Mouse (Mus musculus): Measurements from ENCODE around the gene Cdc42se1. TPM values are rescaled to one million over a fixed set of nuclear protein-coding genes. Genes with fewer than 3 reads are reported as not detected.

The Cdc42se1 gene
- polyA plus RNA-seq, 1 experiment from 2014 or later: 104 TPM

DNA sequence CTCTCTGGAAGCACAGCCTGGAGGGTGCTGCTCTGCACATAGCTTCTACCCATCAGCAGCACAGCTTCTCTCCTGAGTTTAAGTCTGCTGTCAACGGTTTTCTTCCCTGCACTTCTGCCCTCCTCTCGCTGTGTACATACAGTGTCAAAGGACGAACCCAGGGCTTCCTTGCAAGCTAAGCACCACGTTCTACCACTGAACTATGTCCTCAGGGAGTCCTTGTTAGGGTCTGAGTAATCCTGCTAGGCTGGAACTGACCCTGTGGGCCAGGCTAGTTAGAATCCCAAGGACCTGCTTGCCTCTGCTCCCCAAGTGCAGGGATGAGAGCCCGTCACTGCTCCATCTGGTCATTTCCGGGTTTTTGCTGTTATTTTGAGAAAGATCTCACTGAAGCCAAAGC is 41.6 kb upstream of the Cdc42se1 start:
- H3K27ac ChIP-seq (ENCODE audit: low read length): no peak overlapping the region
- no peak overlapping the region for H3K4me2 ChIP-seq (replicated peaks; ENCODE audit: low read depth, low read length)
- TF ChIP-seq CTCF (IDR thresholded peaks at IDR 0.05) (no peak), EP300 (IDR thresholded peaks at IDR 0.05) (no peak)
- no peaks in the 10 kb centered on the region for H3K4me1 ChIP-seq (ENCODE audit: insufficient read depth, low read depth, low read length)
- WGBS: 70% methylated on average over 6 of the region's 6 CpGs
- H3K27me3 ChIP-seq (replicated peaks; ENCODE audit: insufficient read depth, low read length): no peaks in the 10 kb centered on the region
- no peak overlapping the region for H3K9ac ChIP-seq (replicated peaks; ENCODE audit: low read depth)
- DNase-seq (ENCODE audit: low spot score): no peak
- ATAC-seq: no peak
- H3K9me3 ChIP-seq (ENCODE audit: low read length): no peaks in the 10 kb centered on the region
- peaks cover 29% of the 10 kb centered on the region for H3K36me3 ChIP-seq (ENCODE audit: insufficient read depth, low read length)
- H3K4me3 ChIP-seq (ENCODE audit: low read depth, low read length): no peak overlapping the region

DNA sequence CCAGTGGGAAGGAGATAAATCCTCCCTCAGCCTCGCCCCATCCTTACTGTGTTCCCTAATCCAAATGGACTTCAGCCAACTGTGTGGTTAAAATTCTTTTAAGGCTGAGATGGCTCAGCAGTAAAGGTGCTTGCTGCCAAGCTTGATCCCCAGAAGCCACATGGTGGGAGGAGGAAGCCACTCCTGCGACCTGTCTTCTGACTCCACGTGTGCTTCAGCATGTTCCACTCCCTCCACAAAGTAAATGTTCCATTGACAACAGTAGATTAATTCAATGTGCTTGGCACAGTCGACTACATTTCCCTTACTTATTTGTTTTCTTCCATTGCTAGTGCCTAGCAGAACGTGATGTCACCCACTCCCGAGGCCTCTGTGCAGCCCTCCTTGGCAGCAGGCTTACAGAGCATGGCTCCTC is 33.8 kb upstream of the Cdc42se1 start:
- peaks cover 28% of the 10 kb centered on the region for H3K36me3 ChIP-seq (ENCODE audit: insufficient read depth, low read length)
- no peak overlapping the region for H3K9ac ChIP-seq (replicated peaks; ENCODE audit: low read depth)
- WGBS: 77% methylated on average over 6 of the region's 6 CpGs
- H3K4me1 ChIP-seq (ENCODE audit: insufficient read depth, low read depth, low read length): no peaks in the 10 kb centered on the region
- no peak overlapping the region for H3K4me2 ChIP-seq (replicated peaks; ENCODE audit: low read depth, low read length)
- H3K27me3 ChIP-seq (replicated peaks; ENCODE audit: insufficient read depth, low read length): no peaks in the 10 kb centered on the region
- H3K9me3 ChIP-seq (ENCODE audit: low read length): no peaks in the 10 kb centered on the region
- DNase-seq (ENCODE audit: low spot score) (no peak), ATAC-seq (no peak)
- TF ChIP-seq EP300 (IDR thresholded peaks at IDR 0.05) (no peak), CTCF (IDR thresholded peaks at IDR 0.05) (no peak)
- H3K27ac ChIP-seq (ENCODE audit: low read length): no peak overlapping the region
- no peak overlapping the region for H3K4me3 ChIP-seq (ENCODE audit: low read depth, low read length)

DNA sequence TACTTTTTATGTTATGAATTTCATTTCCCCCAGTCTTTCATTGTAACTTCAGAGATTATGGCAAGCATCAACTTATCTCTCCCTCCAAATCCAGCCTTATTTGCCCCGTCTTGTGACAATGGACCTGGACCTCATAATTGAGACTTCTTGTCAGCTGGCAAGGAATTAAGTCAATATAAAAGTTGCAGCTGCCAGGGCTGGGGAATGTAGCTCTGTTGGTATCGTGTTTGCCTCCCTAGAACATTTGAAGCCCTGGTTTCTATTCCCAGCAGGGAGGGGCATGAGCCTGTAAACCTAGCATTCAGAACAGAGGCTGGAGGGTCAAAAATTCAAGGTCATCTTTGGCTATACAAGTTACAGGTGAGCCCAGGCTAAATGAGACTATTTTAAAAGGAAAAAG is 32.8 kb upstream of the Cdc42se1 start:
- ATAC-seq: no peak
- TF ChIP-seq EP300 (IDR thresholded peaks at IDR 0.05) (no peak), CTCF (IDR thresholded peaks at IDR 0.05) (no peak)
- DNase-seq (ENCODE audit: low spot score): no peak
- Histone ChIP-seq H3K27me3 (replicated peaks; ENCODE audit: insufficient read depth, low read length) (no peaks in the 10 kb centered on the region), H3K27ac (ENCODE audit: low read length) (no peak overlapping the region), H3K9me3 (ENCODE audit: low read length) (no peaks in the 10 kb centered on the region), H3K4me1 (ENCODE audit: insufficient read depth, low read depth, low read length) (no peaks in the 10 kb centered on the region), H3K36me3 (ENCODE audit: insufficient read depth, low read length) (peaks cover 32% of the 10 kb centered on the region), H3K4me3 (ENCODE audit: low read depth, low read length) (no peak overlapping the region), H3K9ac (replicated peaks; ENCODE audit: low read depth) (no peak overlapping the region), H3K4me2 (replicated peaks; ENCODE audit: low read depth, low read length) (no peak overlapping the region)
- WGBS: 86% methylated on average over 2 of the region's 2 CpGs

DNA sequence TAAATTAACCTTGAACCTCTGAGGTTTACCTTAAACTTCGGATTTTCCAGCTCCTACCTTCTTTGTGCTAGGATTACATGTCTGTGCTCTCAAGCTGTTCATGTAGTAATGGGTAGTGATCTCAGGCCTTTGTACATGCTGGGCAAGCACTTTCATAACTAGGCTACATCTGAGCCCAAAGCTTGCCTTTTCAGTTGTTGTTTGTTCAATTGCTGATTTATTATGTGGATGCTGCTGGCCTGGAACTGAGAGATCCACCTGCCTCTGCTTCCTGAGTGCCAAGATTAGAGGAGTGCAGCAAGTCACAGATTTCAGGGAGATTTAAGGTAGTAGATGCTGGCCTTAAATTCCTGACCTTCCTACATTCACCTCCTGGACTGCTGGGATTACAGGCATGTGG is 29.4 kb upstream of the Cdc42se1 start:
- H3K9me3 ChIP-seq (ENCODE audit: low read length): no peaks in the 10 kb centered on the region
- WGBS: 71% methylated on average over 1 of the region's 1 CpGs
- TF ChIP-seq CTCF (IDR thresholded peaks at IDR 0.05) (no peak), EP300 (IDR thresholded peaks at IDR 0.05) (no peak)
- no peak for ATAC-seq
- no peak overlapping the region for H3K9ac ChIP-seq (replicated peaks; ENCODE audit: low read depth)
- H3K27me3 ChIP-seq (replicated peaks; ENCODE audit: insufficient read depth, low read length): no peaks in the 10 kb centered on the region
- no peak overlapping the region for H3K4me2 ChIP-seq (replicated peaks; ENCODE audit: low read depth, low read length)
- DNase-seq (ENCODE audit: low spot score): no peak
- H3K4me3 ChIP-seq (ENCODE audit: low read depth, low read length): no peak overlapping the region
- H3K27ac ChIP-seq (ENCODE audit: low read length): no peak overlapping the region
- no peaks in the 10 kb centered on the region for H3K4me1 ChIP-seq (ENCODE audit: insufficient read depth, low read depth, low read length)
- H3K36me3 ChIP-seq (ENCODE audit: insufficient read depth, low read length): peaks cover 56% of the 10 kb centered on the region

DNA sequence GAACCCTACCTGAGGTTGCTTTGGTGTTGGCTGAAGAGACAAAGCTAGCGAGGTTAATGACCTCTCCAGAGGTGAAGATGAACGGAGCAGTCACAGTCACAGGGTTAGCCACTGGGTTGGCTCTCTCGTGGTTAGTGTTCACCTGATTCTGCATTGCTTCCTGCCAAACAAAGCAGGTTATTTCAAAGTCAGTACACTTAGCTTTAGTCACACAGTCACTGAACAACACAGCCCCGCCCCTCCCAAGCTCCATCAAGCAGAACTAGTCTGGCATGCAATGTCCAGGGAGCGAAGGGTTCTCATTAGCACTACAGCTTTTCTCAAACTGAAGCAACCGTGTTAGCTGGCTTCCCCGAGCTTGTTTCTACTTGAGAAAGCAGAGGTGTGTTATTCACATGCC is 28.4 kb upstream of the Cdc42se1 start:
- Histone ChIP-seq H3K27ac (ENCODE audit: low read length) (no peak overlapping the region), H3K4me3 (ENCODE audit: low read depth, low read length) (no peak overlapping the region), H3K9me3 (ENCODE audit: low read length) (no peaks in the 10 kb centered on the region), H3K4me2 (replicated peaks; ENCODE audit: low read depth, low read length) (no peak overlapping the region), H3K9ac (replicated peaks; ENCODE audit: low read depth) (no peak overlapping the region), H3K4me1 (ENCODE audit: insufficient read depth, low read depth, low read length) (no peaks in the 10 kb centered on the region), H3K36me3 (ENCODE audit: insufficient read depth, low read length) (peaks cover 51% of the 10 kb centered on the region), H3K27me3 (replicated peaks; ENCODE audit: insufficient read depth, low read length) (no peaks in the 10 kb centered on the region)
- DNase-seq (ENCODE audit: low spot score) (no peak), ATAC-seq (no peak)
- TF ChIP-seq CTCF (IDR thresholded peaks at IDR 0.05) (no peak), EP300 (IDR thresholded peaks at IDR 0.05) (no peak)
- WGBS: 79% methylated on average over 7 of the region's 7 CpGs

DNA sequence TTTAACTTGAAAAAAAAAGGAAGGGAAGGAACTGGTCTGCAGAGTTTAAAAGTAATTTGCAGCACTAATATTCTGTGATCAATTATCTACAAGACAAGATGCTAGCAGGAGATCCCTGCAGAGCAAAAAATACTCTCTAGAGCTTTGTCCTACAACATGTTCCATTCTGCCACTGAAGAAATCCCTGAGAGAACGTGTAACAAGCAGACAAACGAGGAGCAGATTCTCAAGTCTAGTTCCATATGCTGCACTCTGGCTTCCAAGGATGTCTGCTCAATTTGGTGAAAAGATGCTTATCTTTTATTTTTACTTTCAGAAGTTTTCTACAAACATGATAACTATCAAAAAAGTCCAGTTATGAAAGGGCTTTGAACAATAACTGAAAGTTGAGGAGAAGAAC is 28.0 kb upstream of the Cdc42se1 start:
- 78% methylated on average over 2 of the region's 2 CpGs for WGBS

DNA sequence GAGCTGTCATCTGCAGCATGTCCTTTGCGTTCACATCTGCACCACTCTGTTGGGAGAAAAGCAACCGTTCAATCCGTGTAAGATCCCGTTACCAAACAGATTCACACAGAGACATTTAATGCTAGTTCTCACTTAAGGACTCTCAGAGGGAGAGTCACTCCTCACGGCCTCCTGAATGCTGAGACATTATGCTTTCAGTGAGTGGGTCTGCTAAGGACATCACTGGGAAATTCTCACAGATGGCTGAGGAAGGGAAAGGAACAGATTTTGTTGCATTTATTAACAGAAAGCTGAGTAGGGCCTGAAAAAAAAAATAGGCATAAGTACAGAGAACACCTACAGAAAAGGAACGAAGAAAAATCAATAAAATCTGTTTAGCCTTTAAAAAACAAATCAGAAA is 24.7 kb upstream of the Cdc42se1 start:
- Histone ChIP-seq H3K27ac (ENCODE audit: low read length) (no peak overlapping the region), H3K27me3 (replicated peaks; ENCODE audit: insufficient read depth, low read length) (no peaks in the 10 kb centered on the region), H3K4me1 (ENCODE audit: insufficient read depth, low read depth, low read length) (no peaks in the 10 kb centered on the region), H3K4me3 (ENCODE audit: low read depth, low read length) (no peak overlapping the region), H3K9ac (replicated peaks; ENCODE audit: low read depth) (no peak overlapping the region), H3K4me2 (replicated peaks; ENCODE audit: low read depth, low read length) (no peak overlapping the region), H3K36me3 (ENCODE audit: insufficient read depth, low read length) (peaks cover 53% of the 10 kb centered on the region), H3K9me3 (ENCODE audit: low read length) (no peaks in the 10 kb centered on the region)
- DNase-seq (ENCODE audit: low spot score): no peak
- WGBS: 92% methylated on average over 6 of the region's 6 CpGs
- TF ChIP-seq EP300 (IDR thresholded peaks at IDR 0.05) (no peak), CTCF (IDR thresholded peaks at IDR 0.05) (no peak)
- no peak for ATAC-seq

More for the DNA sequence above, 28.0 kb upstream of the Cdc42se1 start:
- Histone ChIP-seq H3K4me1 (ENCODE audit: insufficient read depth, low read depth, low read length) (no peaks in the 10 kb centered on the region), H3K4me2 (replicated peaks; ENCODE audit: low read depth, low read length) (no peak overlapping the region), H3K36me3 (ENCODE audit: insufficient read depth, low read length) (peaks cover 49% of the 10 kb centered on the region), H3K9me3 (ENCODE audit: low read length) (no peaks in the 10 kb centered on the region), H3K9ac (replicated peaks; ENCODE audit: low read depth) (no peak overlapping the region), H3K4me3 (ENCODE audit: low read depth, low read length) (no peak overlapping the region), H3K27me3 (replicated peaks; ENCODE audit: insufficient read depth, low read length) (no peaks in the 10 kb centered on the region), H3K27ac (ENCODE audit: low read length) (no peak overlapping the region)
- no peak for DNase-seq (ENCODE audit: low spot score)
- TF ChIP-seq EP300 (IDR thresholded peaks at IDR 0.05) (no peak), CTCF (IDR thresholded peaks at IDR 0.05) (no peak)
- no peak for ATAC-seq

All from lung, postnatal 0 days (tissue).